Mouse (Mus musculus): ENCODE results near the gene Krt87. TPM values are rescaled to one million over a fixed set of nuclear protein-coding genes. Genes with fewer than 3 reads are reported as not detected.

The Krt87 gene
- polyA plus RNA-seq (2015; fragmentation: Nextera tagmentation; extraction: Ambion mirVana): not detected in 2 replicates

DNA sequence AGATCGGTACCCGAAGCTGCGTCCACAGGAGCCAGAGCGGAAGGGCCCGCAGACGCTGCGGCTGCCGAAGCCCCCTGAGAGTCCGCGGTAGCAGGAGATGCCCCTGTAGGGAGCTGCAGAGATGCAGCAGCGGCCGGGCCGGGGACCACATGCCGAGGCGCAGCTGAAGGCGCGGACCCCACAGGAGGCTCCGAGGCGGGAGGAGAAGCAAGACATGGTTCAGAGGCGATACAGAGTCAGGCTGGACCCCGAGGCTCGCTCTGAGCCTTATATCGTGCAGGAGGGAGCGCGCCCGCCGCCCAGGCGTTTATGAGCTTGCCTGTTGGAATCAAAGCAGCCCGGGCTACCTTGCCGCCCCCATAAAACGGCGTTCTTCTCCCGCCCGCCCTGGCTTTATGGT is at the start of gene Krt87:
Krt87 (minus strand) TSS at position 250 of the 400 bp plus-strand sequence.
- WGBS (ENCODE audit: insufficient replicate concordance): 5% methylated on average over 34 of the region's 34 CpGs
- Histone ChIP-seq H3K4me1 (replicated peaks) (no peaks in the 10 kb centered on the region), H3K27me3 (peaks cover 34% of the 10 kb centered on the region), H3K4me3 (replicated peaks) (no peak within 1 kb of the TSS), H3K9ac (no peak within 1 kb of the TSS), H3K27ac (no peak within 1 kb of the TSS), H3K4me2 (no peak within 1 kb of the TSS), H3K36me3 (no peaks in the 10 kb centered on the region), H3K9me3 (replicated peaks) (no peaks in the 10 kb centered on the region)
- ATAC-seq (ENCODE audit: low read depth) (no peak), DNase-seq (no peak)

DNA sequence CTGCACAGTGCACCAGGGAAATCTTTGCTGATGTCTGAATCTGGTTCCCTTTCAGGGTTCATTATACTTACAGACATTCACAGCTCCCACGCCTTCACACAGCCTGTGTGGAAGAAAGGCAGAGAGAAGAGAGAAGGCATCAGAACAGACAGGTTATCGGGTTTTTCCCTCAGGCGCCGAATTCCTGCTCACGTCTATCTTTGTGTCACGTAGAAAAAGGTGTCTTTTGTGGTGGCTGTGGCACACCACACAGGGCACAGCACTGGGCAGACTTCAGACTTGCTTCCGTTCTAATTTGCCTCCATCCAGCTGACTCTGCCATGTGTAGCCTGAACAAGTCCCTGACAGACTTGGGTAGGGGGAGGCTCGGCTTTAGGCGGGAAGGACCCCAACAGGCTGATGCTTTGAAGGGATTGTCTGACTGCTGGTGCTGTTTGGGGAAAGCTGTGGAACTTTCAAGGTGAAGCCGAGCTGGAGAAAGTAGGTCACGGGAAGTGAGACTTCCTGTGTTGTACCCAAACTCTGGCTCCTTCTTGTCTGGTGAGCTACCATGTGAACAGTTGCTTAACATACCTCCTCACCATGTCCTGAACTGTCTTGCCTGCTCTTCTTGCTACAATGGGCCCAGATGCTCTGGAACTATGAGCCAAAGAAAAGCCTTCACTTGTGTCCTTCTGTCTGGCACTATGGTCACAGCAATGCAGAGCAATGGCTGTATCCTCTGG is 47.5 kb upstream of the Krt87 start:
- no peaks in the 10 kb centered on the region for H3K4me1 ChIP-seq (replicated peaks)
- H3K27me3 ChIP-seq: no peaks in the 10 kb centered on the region
- DNase-seq (no peak), ATAC-seq (ENCODE audit: low read depth) (no peak)
- H3K4me2 ChIP-seq: no peak overlapping the region
- no peak overlapping the region for H3K27ac ChIP-seq
- H3K36me3 ChIP-seq: no peaks in the 10 kb centered on the region
- 57% methylated on average over 11 of the region's 11 CpGs for WGBS (ENCODE audit: insufficient replicate concordance)
- no peak overlapping the region for H3K4me3 ChIP-seq (replicated peaks)
- no peak overlapping the region for H3K9ac ChIP-seq
- no peaks in the 10 kb centered on the region for H3K9me3 ChIP-seq (replicated peaks)

DNA sequence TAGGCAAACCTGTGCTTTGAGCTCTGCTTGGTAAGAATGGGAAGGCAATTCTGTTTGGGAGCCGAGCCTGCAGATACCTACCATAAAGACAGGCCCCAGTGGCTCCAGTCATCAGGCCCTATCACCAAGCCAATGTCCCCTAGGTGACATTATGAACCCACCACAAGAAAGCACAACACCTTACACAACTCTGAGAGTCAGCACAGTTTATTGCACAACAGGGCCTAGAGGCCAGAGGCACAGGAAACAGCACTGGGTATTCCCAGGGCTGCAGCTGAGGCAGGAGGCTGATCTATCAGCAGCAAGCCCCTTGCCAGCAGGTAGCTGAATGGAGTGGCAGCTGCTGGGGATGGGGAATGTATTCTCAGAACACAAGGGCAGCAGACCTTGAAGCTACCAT is 46.3 kb upstream of the Krt87 start:
- Histone ChIP-seq H3K4me1 (replicated peaks) (no peaks in the 10 kb centered on the region), H3K9me3 (replicated peaks) (no peaks in the 10 kb centered on the region), H3K4me3 (replicated peaks) (no peak overlapping the region), H3K27me3 (no peaks in the 10 kb centered on the region), H3K4me2 (no peak overlapping the region), H3K27ac (no peak overlapping the region), H3K36me3 (no peaks in the 10 kb centered on the region), H3K9ac (no peak overlapping the region)
- no peak for DNase-seq
- 35% methylated on average over 1 of the region's 1 CpGs for WGBS (ENCODE audit: insufficient replicate concordance)
- ATAC-seq (ENCODE audit: low read depth): no peak

DNA sequence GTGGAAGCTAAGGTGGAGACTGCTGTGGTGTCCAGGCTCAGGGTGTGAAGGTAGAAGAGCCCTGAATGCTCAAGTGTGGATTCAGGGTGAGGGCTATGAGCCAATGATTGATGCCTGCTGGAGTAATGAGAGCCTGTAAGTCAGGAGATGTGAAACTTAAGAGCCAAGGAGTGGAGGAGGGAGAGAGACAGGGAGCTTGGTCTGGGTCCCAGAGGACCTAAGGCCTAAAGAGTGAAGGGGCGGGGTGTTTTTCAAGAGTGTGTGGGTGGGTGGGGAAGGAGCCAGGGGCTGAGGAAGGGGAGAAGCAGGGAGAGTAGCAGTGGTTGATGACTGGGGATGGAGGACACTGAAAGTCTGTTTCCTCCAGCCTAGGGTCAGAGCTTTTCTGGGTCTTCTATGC is 45.0 kb upstream of the Krt87 start:
- DNase-seq (no peak), ATAC-seq (ENCODE audit: low read depth) (no peak)
- Histone ChIP-seq H3K27me3 (peaks cover 12% of the 10 kb centered on the region), H3K9ac (no peak overlapping the region), H3K4me1 (replicated peaks) (peaks cover 5% of the 10 kb centered on the region; the same call in 1 of the 2 replicates), H3K4me2 (no peak overlapping the region), H3K9me3 (replicated peaks) (no peaks in the 10 kb centered on the region), H3K27ac (no peak overlapping the region), H3K36me3 (no peaks in the 10 kb centered on the region), H3K4me3 (replicated peaks) (no peak overlapping the region)
- 56% methylated on average over 1 of the region's 1 CpGs for WGBS (ENCODE audit: insufficient replicate concordance)

GRCm38 (mm10) chr15:101482056-101482455 is 43.5 kb upstream of the Krt87 start:
- 33% methylated on average over 4 of the region's 4 CpGs for WGBS (ENCODE audit: insufficient replicate concordance)
- peaks cover 5% of the 10 kb centered on the region; the same call in 1 of the 2 replicates for H3K4me1 ChIP-seq (replicated peaks)
- DNase-seq (no peak), ATAC-seq (ENCODE audit: low read depth) (no peak)
- H3K27ac ChIP-seq: no peak overlapping the region
- no peak overlapping the region for H3K4me3 ChIP-seq (replicated peaks)
- H3K4me2 ChIP-seq: no peak overlapping the region
- no peaks in the 10 kb centered on the region for H3K9me3 ChIP-seq (replicated peaks)
- no peak overlapping the region for H3K9ac ChIP-seq
- H3K27me3 ChIP-seq: peaks cover 15% of the 10 kb centered on the region
- no peaks in the 10 kb centered on the region for H3K36me3 ChIP-seq

DNA sequence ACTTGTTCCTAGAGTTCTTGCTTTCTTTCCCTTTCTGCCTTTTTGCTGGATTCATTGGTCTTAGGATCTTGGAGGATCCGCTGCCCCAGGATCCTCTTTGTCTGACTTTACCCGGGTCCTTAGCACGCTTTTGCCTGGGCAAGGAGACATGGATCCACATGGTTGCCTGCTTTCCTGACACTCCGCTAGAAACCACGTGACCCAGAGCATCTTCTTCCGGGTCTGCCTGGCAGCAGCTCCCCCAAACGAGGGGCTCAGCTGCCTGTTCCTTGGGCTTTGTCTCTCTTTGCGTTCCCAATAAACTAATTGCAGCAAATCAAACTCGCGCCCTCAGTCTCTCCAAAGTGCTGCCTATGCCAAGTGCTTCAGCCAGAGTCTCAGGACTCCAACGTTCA is 41.1 kb upstream of the Krt87 start:
- Histone ChIP-seq H3K4me2 (peak overlapping the region; percentile 37), H3K4me1 (replicated peaks) (peaks cover 5% of the 10 kb centered on the region; the same call in 1 of the 2 replicates), H3K36me3 (no peaks in the 10 kb centered on the region), H3K9ac (no peak overlapping the region), H3K4me3 (replicated peaks) (no peak overlapping the region), H3K27me3 (peaks cover 15% of the 10 kb centered on the region), H3K9me3 (replicated peaks) (no peaks in the 10 kb centered on the region), H3K27ac (no peak overlapping the region)
- no peak for ATAC-seq (ENCODE audit: low read depth)
- DNase-seq: no peak
- WGBS (ENCODE audit: insufficient replicate concordance): 28% methylated on average over 11 of the region's 11 CpGs

DNA sequence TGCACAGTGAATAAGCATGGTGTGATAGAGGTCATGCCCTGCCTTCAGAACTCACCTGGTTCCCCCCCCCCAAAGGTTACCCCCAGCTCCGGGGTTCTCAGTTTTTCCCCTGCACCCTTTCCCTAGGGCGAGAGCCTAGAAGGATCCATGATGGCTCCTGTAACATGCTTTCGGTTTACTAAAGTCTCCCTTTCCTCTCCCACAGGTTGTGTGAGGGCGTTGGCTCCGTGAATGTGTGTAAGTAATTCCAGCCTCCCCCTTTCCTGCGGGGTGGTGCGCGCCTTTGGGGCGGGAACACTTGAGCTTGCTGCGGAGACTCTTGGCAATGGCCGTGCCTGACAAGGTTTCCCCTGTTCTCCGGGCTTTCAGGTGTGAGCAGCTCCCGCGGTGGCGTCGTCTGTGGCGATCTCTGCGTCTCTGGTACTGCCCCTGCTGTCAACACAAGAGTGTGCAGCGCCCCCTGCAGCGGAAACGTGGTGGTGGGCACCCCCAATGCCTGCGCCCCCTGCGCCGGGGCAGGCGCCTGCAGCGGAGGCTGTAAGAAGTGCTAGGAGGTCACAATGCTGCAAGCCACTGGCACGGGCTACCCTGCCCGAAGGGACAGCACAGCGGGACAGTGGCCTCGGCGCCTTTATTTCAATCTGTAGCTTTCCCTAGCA is 40.5 kb upstream of the Krt87 start:
- no peak overlapping the region for H3K9ac ChIP-seq
- peaks cover 15% of the 10 kb centered on the region for H3K27me3 ChIP-seq
- no peak overlapping the region for H3K27ac ChIP-seq
- ATAC-seq (ENCODE audit: low read depth): no peak
- peaks cover 5% of the 10 kb centered on the region; the same call in 1 of the 2 replicates for H3K4me1 ChIP-seq (replicated peaks)
- DNase-seq: no peak
- 9% methylated on average over 31 of the region's 31 CpGs for WGBS (ENCODE audit: insufficient replicate concordance)
- peak overlapping the region; percentile 37 for H3K4me2 ChIP-seq
- H3K4me3 ChIP-seq (replicated peaks): no peak overlapping the region
- no peaks in the 10 kb centered on the region for H3K9me3 ChIP-seq (replicated peaks)
- H3K36me3 ChIP-seq: no peaks in the 10 kb centered on the region

- no peak within 1 kb of the TSS for H3K9ac ChIP-seq
- no peak for DNase-seq
- H3K4me1 ChIP-seq (replicated peaks): no peaks in the 10 kb centered on the region
- no peak within 1 kb of the TSS for H3K4me3 ChIP-seq (replicated peaks)
- ATAC-seq (ENCODE audit: low read depth): no peak
- H3K4me2 ChIP-seq: no peak within 1 kb of the TSS
- H3K27me3 ChIP-seq: no peaks in the 10 kb centered on the region; the same call in 1 of the 2 replicates
- H3K36me3 ChIP-seq: no peaks in the 10 kb centered on the region
- WGBS (ENCODE audit: insufficient replicate concordance): 18% methylated on average over 10 of the region's 10 CpGs
- no peaks in the 10 kb centered on the region for H3K9me3 ChIP-seq (replicated peaks)
- no peak within 1 kb of the TSS for H3K27ac ChIP-seq
These were observed 34.4 kb upstream of the Krt87 start, which contains the start of gene Krt86 for GRCm38 (mm10) chr15:101472952-101473528. Krt86 (plus strand) TSS chr15:101473478.

DNA sequence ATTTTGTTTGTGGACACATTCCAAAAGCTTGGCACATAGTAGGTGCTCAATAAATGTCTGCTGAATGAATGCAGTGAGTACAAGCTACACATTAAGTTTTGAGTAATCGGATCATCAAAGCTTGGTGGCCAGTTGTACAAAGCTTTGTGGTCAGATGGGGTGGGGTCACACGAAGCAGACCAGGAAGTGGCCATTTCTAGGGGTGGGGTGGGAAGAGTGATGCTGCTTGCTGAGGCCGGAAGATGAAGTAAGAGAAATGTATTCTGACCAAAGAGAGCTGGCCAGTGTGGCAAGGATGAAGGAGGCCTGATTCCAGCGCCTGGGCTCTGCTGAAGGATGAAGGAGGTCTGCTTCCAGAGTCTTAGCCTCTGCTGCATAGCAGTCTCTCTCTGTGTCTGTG is 30.5 kb upstream of the Krt87 start:
- H3K36me3 ChIP-seq: no peaks in the 10 kb centered on the region
- no peak overlapping the region for H3K4me2 ChIP-seq
- no peaks in the 10 kb centered on the region for H3K9me3 ChIP-seq (replicated peaks)
- no peaks in the 10 kb centered on the region for H3K27me3 ChIP-seq
- 37% methylated on average over 4 of the region's 4 CpGs for WGBS (ENCODE audit: insufficient replicate concordance)
- H3K4me3 ChIP-seq (replicated peaks): no peak overlapping the region
- no peaks in the 10 kb centered on the region for H3K4me1 ChIP-seq (replicated peaks)
- H3K27ac ChIP-seq: no peak overlapping the region
- DNase-seq (no peak), ATAC-seq (ENCODE audit: low read depth) (no peak)
- no peak overlapping the region for H3K9ac ChIP-seq

DNA sequence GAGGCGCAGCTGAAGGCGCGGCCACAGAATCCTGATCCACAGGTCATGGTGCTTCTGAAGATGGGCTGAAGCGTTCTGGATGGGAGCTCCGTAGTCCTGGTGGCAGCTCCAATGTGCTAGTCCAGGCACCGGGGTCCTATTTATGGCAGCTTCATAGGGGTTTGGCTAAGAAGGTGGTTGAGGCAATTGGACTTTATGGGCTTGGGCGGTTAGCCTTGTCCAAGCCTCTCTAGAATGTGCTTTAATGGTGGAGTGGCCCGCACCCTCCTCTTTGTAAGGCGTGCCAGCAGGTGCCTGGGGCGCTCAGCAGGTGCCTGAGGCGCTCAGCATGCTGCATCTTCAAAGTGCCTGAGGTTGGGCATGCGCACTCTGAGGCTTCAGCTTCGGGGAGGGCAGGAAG is 25.0 kb upstream of the Krt87 start, which contains the start of gene Krt81:
Krt81 (minus strand) TSS at position 101 of the 400 bp plus-strand sequence.
- ATAC-seq (ENCODE audit: low read depth): no peak
- H3K27ac ChIP-seq: no peak within 1 kb of the TSS
- no peaks in the 10 kb centered on the region for H3K36me3 ChIP-seq
- no peaks in the 10 kb centered on the region for H3K4me1 ChIP-seq (replicated peaks)
- 69% methylated on average over 13 of the region's 13 CpGs for WGBS (ENCODE audit: insufficient replicate concordance)
- no peak within 1 kb of the TSS for H3K4me2 ChIP-seq
- H3K9me3 ChIP-seq (replicated peaks): no peaks in the 10 kb centered on the region
- no peak within 1 kb of the TSS for H3K4me3 ChIP-seq (replicated peaks)
- no peaks in the 10 kb centered on the region for H3K27me3 ChIP-seq
- DNase-seq: no peak
- H3K9ac ChIP-seq: no peak within 1 kb of the TSS

GRCm38 (mm10) chr15:101459283-101459682 is 20.7 kb upstream of the Krt87 start:
- H3K4me3 ChIP-seq (replicated peaks): no peak overlapping the region
- no peaks in the 10 kb centered on the region for H3K4me1 ChIP-seq (replicated peaks)
- H3K4me2 ChIP-seq: no peak overlapping the region
- no peak for DNase-seq
- peaks cover 8% of the 10 kb centered on the region; the same call in 1 of the 2 replicates for H3K9me3 ChIP-seq (replicated peaks)
- no peak overlapping the region for H3K27ac ChIP-seq
- no peak for ATAC-seq (ENCODE audit: low read depth)
- H3K36me3 ChIP-seq: no peaks in the 10 kb centered on the region
- no peak overlapping the region for H3K9ac ChIP-seq
- H3K27me3 ChIP-seq: no peaks in the 10 kb centered on the region
- WGBS (ENCODE audit: insufficient replicate concordance): 65% methylated on average over 14 of the region's 14 CpGs

Measured in liver, embryonic 13.5 days (tissue).